Mouse (Mus musculus) kidney, postnatal 4 days (tissue): Measurements from ENCODE around the gene Mon1b.
A peak's percentile ranks its signal among the peaks of the same experiment; 100 is the strongest.

Source experiments
- DNase-seq, 2 experiments: peaks; one replicate each; pipeline ENCODE4 v3.0.0; 2021; ENCODE audit warnings: mixed read lengths in 2 of 2

The Mon1b gene

GRCm38 (mm10) chr8:113634670-113635591, at the start of gene Mon1b:
TSS of gene Mon1b (plus strand) at chr8:113635587.
- peak; percentile 97 to 98 for DNase-seq

- DNase-seq, result no peak
These were observed 37.0 kb upstream of the Mon1b start for GRCm38 (mm10) chr8:113598401-113598800.

GRCm38 (mm10) chr8:113632634-113633033, 2.8 kb upstream of the Mon1b start:
- DNase-seq, result peak in 1 of 2 experiments; percentile 24

- DNase-seq, result no peak
These were observed 1.2 kb upstream of the Mon1b start for GRCm38 (mm10) chr8:113634161-113634560.

GRCm38 (mm10) chr8:113635592-113636279, 349 bp downstream of the Mon1b start:
- DNase-seq, result peak; percentile 90 to 95

GRCm38 (mm10) chr8:113636280-113636628, 867 bp downstream of the Mon1b start:
- DNase-seq, result no peak

- no peak for DNase-seq
These were observed 5.0 kb downstream of the Mon1b start for GRCm38 (mm10) chr8:113640357-113640756.

- no peak for DNase-seq
These were observed 7.5 kb downstream of the Mon1b start, which contains the start of gene Syce1l for GRCm38 (mm10) chr8:113642926-113643325. TSS of gene Syce1l (plus strand) at chr8:113643213.

- peak in 1 of 2 experiments; percentile 53 for DNase-seq
These were observed 8.3 kb downstream of the Mon1b start for GRCm38 (mm10) chr8:113643479-113644210.

GRCm38 (mm10) chr8:113645220-113645619, 9.8 kb downstream of the Mon1b start:
- no peak for DNase-seq

GRCm38 (mm10) chr8:113652450-113652849, 17.1 kb downstream of the Mon1b start:
- no peak for DNase-seq

- DNase-seq, result no peak
These were observed 17.8 kb downstream of the Mon1b start for GRCm38 (mm10) chr8:113653151-113653550.

GRCm38 (mm10) chr8:113656154-113656553, 20.8 kb downstream of the Mon1b start:
- no peak for DNase-seq

GRCm38 (mm10) chr8:113656681-113657298, 21.4 kb downstream of the Mon1b start:
- no peak for DNase-seq

- no peak for DNase-seq
These were observed 24.7 kb downstream of the Mon1b start for GRCm38 (mm10) chr8:113660128-113660527.

GRCm38 (mm10) chr8:113664544-113664943, 29.2 kb downstream of the Mon1b start:
- peak; percentile 91 to 92 for DNase-seq

- no peak for DNase-seq
These were observed 29.6 kb downstream of the Mon1b start for GRCm38 (mm10) chr8:113665036-113665435.

- DNase-seq, result no peak
These were observed 30.6 kb downstream of the Mon1b start for GRCm38 (mm10) chr8:113665951-113666350.

GRCm38 (mm10) chr8:113666714-113667432, 31.5 kb downstream of the Mon1b start:
- no peak for DNase-seq

GRCm38 (mm10) chr8:113669924-113670323, 34.5 kb downstream of the Mon1b start:
- DNase-seq, result no peak

- peak in 1 of 2 experiments; percentile 16 for DNase-seq
These were observed 37.3 kb downstream of the Mon1b start for GRCm38 (mm10) chr8:113672599-113673255.
